Mouse (Mus musculus): ENCODE results near the gene Vmn1r152. TPM values are rescaled to one million over a fixed set of nuclear protein-coding genes. Genes with fewer than 3 reads are reported as not detected.
"Not testable (repeated sequence)": the region's sequence is repeated elsewhere in the genome, so short reads cannot be mapped to it uniquely, and the experiment has no call there.

The Vmn1r152 gene
- not detected in 2 replicates for polyA plus RNA-seq (2015; fragmentation: Nextera tagmentation; extraction: Ambion mirVana)

DNA sequence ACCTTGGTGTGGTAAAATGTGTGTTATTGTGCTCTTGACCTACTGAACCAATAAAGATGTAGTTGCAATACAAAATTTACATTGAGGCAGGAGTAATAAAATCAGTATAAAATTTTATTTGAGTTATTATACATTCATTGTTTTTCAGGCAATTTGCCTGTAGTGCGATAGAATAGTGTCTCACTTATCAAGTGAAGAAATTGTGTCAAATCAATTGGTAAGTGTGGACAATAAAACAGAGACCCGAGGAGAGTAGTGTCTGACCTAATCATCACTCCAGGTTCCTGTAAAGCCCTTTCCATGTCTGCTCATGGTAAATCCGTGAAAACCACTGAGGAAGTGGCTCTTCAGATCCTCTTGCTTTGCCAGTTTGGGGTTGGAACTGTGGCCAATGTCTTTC, at the start of gene Vmn1r152:
Vmn1r152 (plus strand) TSS at position 301 of the 400 bp plus-strand sequence.
- not testable (repeated sequence) for H3K4me2 ChIP-seq (replicated peaks; ENCODE audit: low read depth, low read length); H3K27ac ChIP-seq (ENCODE audit: low read length); H3K4me3 ChIP-seq (ENCODE audit: low read length); H3K9ac ChIP-seq (replicated peaks; ENCODE audit: low read length); ATAC-seq (ENCODE audit: low FRiP score, low TSS enrichment); H3K36me3 ChIP-seq (ENCODE audit: insufficient read depth, low read length); H3K4me1 ChIP-seq (ENCODE audit: insufficient read depth, low read length); H3K9me3 ChIP-seq (ENCODE audit: low read length); H3K27me3 ChIP-seq (ENCODE audit: insufficient read depth, low read length)
- WGBS = no CpG with 5 or more reads among the region's 3 CpGs

DNA sequence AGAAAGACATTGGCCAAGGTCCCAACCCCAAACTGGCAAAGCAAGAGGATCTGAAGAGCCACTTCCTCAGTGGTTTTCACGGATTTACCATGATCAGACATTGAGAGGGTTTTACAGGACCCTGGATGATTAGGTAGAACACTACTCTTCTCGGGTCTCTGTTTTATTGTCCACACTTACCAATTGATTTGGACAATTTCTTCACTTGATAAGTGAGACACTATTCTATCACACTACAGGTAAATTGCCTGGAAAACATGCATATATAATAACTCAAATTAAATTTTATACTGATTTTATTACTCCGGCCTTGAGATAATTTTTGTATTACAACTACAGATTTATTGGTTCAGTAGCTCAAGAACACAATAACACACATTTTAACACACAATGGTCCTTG, 23.2 kb upstream of the Vmn1r152 start, which contains the start of gene Vmn1r151:
Vmn1r151 (minus strand) TSS at position 101 of the 400 bp plus-strand sequence.
- not testable (repeated sequence) for H3K4me1 ChIP-seq (ENCODE audit: insufficient read depth, low read length); H3K27ac ChIP-seq (ENCODE audit: low read length); H3K4me2 ChIP-seq (replicated peaks; ENCODE audit: low read depth, low read length); H3K36me3 ChIP-seq (ENCODE audit: insufficient read depth, low read length); H3K9me3 ChIP-seq (ENCODE audit: low read length); H3K9ac ChIP-seq (replicated peaks; ENCODE audit: low read length); H3K27me3 ChIP-seq (ENCODE audit: insufficient read depth, low read length); H3K4me3 ChIP-seq (ENCODE audit: low read length); ATAC-seq (ENCODE audit: low FRiP score, low TSS enrichment)
- WGBS = 30% methylated on average over 1 of the region's 3 CpGs

DNA sequence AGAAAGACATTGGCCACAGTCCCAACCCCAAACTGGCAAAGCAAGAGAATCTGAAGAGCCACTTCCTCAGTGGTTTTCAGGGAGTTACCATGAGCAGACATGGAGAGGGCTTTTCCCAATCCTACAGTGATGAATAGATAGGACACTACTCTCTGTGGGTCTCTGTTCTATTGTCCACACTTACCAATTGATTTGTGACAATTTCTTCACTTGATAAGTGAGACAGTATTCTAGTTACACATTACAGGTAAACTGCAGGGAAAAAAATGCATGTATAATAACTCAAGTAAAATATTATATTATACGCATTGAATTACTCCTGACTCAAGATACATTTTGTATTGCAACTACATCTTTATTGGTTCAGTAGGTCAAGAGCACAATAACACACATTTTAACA, 12.0 kb downstream of the Vmn1r152 start, which contains the start of gene Gm8677:
Gm8677 (minus strand) TSS at position 101 of the 400 bp plus-strand sequence.
- H3K9me3 ChIP-seq (ENCODE audit: low read length); H3K4me2 ChIP-seq (replicated peaks; ENCODE audit: low read depth, low read length); H3K27me3 ChIP-seq (ENCODE audit: insufficient read depth, low read length); H3K4me3 ChIP-seq (ENCODE audit: low read length); ATAC-seq (ENCODE audit: low FRiP score, low TSS enrichment); H3K4me1 ChIP-seq (ENCODE audit: insufficient read depth, low read length); H3K27ac ChIP-seq (ENCODE audit: low read length); H3K9ac ChIP-seq (replicated peaks; ENCODE audit: low read length); H3K36me3 ChIP-seq (ENCODE audit: insufficient read depth, low read length): not testable (repeated sequence)
- WGBS = no CpG with 5 or more reads among the region's 1 CpGs

DNA sequence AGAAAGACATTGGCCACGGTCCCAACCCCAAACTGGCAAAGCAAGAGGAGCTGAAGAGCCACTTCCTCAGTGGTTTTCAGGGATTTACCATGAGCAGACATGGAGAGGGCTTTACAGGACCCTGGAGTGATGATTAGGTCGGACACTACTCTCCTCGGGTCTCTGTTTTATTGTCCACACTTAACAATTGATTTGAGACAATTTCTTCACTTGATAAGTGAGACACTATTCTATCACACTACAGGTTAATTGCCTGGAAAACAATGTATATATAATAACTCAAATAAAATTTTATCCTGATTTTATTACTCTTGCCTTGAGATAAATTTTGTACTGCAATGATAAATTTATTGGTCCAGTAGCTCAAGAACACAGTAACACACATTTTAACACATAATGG, 42.5 kb downstream of the Vmn1r152 start, which contains the start of gene Gm4201:
Gm4201 (minus strand) TSS at position 101 of the 400 bp plus-strand sequence.
- ATAC-seq (ENCODE audit: low FRiP score, low TSS enrichment); H3K4me1 ChIP-seq (ENCODE audit: insufficient read depth, low read length); H3K27ac ChIP-seq (ENCODE audit: low read length); H3K9me3 ChIP-seq (ENCODE audit: low read length); H3K4me3 ChIP-seq (ENCODE audit: low read length); H3K4me2 ChIP-seq (replicated peaks; ENCODE audit: low read depth, low read length); H3K9ac ChIP-seq (replicated peaks; ENCODE audit: low read length); H3K27me3 ChIP-seq (ENCODE audit: insufficient read depth, low read length); H3K36me3 ChIP-seq (ENCODE audit: insufficient read depth, low read length): not testable (repeated sequence)
- WGBS = no CpG with 5 or more reads among the region's 3 CpGs

Other genes starting within 250 kb of the Vmn1r152 start
- not detected in 2 replicates for gene Gm4187, start 193.2 kb upstream of the Vmn1r152 start, polyA plus RNA-seq (2015; fragmentation: Nextera tagmentation; extraction: Ambion mirVana)
- gene Gm8660, start 151.9 kb upstream of the Vmn1r152 start, polyA plus RNA-seq (2015; fragmentation: Nextera tagmentation; extraction: Ambion mirVana) = not detected in 2 replicates
- gene Vmn1r148, start 109.4 kb upstream of the Vmn1r152 start, polyA plus RNA-seq (2015; fragmentation: Nextera tagmentation; extraction: Ambion mirVana) = not detected in 2 replicates
- not detected in 2 replicates for gene Vmn1r149, start 84.7 kb upstream of the Vmn1r152 start, polyA plus RNA-seq (2015; fragmentation: Nextera tagmentation; extraction: Ambion mirVana)
- gene Gm10665, start 58.9 kb upstream of the Vmn1r152 start, polyA plus RNA-seq (2015; fragmentation: Nextera tagmentation; extraction: Ambion mirVana) = not detected in 2 replicates
- gene Vmn1r151, start 23.3 kb upstream of the Vmn1r152 start, polyA plus RNA-seq (2015; fragmentation: Nextera tagmentation; extraction: Ambion mirVana) = not detected in 2 replicates
- not detected in 2 replicates for gene Gm8677, start 11.9 kb downstream of the Vmn1r152 start, polyA plus RNA-seq (2015; fragmentation: Nextera tagmentation; extraction: Ambion mirVana)
- not detected in 2 replicates for gene Gm4201, start 42.4 kb downstream of the Vmn1r152 start, polyA plus RNA-seq (2015; fragmentation: Nextera tagmentation; extraction: Ambion mirVana)
- gene Gm4565, start 65.2 kb downstream of the Vmn1r152 start, polyA plus RNA-seq (2015; fragmentation: Nextera tagmentation; extraction: Ambion mirVana) = not detected in 2 replicates
- gene Vmn1r155, start 135.1 kb downstream of the Vmn1r152 start, polyA plus RNA-seq (2015; fragmentation: Nextera tagmentation; extraction: Ambion mirVana) = not detected in 2 replicates
- gene Gm8693, start 169.3 kb downstream of the Vmn1r152 start, polyA plus RNA-seq (2015; fragmentation: Nextera tagmentation; extraction: Ambion mirVana) = not detected in 2 replicates
- not detected in 2 replicates for gene Gm4567, start 196.7 kb downstream of the Vmn1r152 start, polyA plus RNA-seq (2015; fragmentation: Nextera tagmentation; extraction: Ambion mirVana)
- not detected in 2 replicates for gene Vmn1r157, start 238.7 kb downstream of the Vmn1r152 start, polyA plus RNA-seq (2015; fragmentation: Nextera tagmentation; extraction: Ambion mirVana)

Data from kidney, embryonic 16.5 days (tissue).